Mouse (Mus musculus): Measurements from ENCODE around the gene Mcm2.

GRCm38 (mm10) chr6:88918802-88919201, 20.2 kb upstream of the Mcm2 start:
- TF ChIP-seq GATA1 (IDR thresholded peaks at IDR 0.05; ENCODE audit: borderline replicate concordance, low read length) (no peak), FLI1 (IDR thresholded peaks at IDR 0.05; ENCODE audit: low read length) (no peak)
